Mouse (Mus musculus) hindbrain, embryonic 15.5 days (tissue): Measurements from ENCODE around the gene Msl3l2. TPM values are rescaled to one million over a fixed set of nuclear protein-coding genes. Genes with fewer than 3 reads are reported as not detected.

Experiments used
- ATAC-seq: fragments of 200-750 bp; cut with Nextera tagmentation; 2 replicates; pipeline ENCODE4 v1.8.0; 2017; ENCODE audit warnings: low read depth, moderate number of reproducible peaks, moderate TSS enrichment; ENCODE audit not compliant: low FRiP score
- H3K27ac ChIP-seq: fragments of 300-500 bp; sonication (generic); replicated peaks from 2 replicates; pipeline ENCODE4 v1.5.1; 2015; ENCODE audit warnings: mild to moderate bottlenecking, inconsistent platforms
- H3K27me3 ChIP-seq: fragments of 300-500 bp; sonication (generic); 2 replicates; pipeline ENCODE4 v1.6.1; 2015; ENCODE audit warnings: control low read depth, inconsistent platforms
- H3K36me3 ChIP-seq: fragments of 300-500 bp; sonication (generic); 2 replicates; pipeline ENCODE4 v1.6.1; 2015; ENCODE audit warnings: control low read depth, inconsistent platforms
- H3K4me1 ChIP-seq: fragments of 300-500 bp; sonication (generic); replicated peaks from 2 replicates; pipeline ENCODE4 v1.6.1; 2015; ENCODE audit warnings: control low read depth, inconsistent platforms
- H3K4me2 ChIP-seq: fragments of 300-500 bp; sonication (generic); 2 replicates; pipeline ENCODE4 v1.6.1; 2015; ENCODE audit warnings: moderate library complexity, mild to moderate bottlenecking, inconsistent platforms
- H3K4me3 ChIP-seq: fragments of 300-500 bp; sonication (generic); 2 replicates; pipeline ENCODE4 v1.5.1; 2015; ENCODE audit warnings: mild to moderate bottlenecking, inconsistent platforms
- H3K9ac ChIP-seq: fragments of 300-500 bp; sonication (generic); 2 replicates; pipeline ENCODE4 v1.6.1; 2015; ENCODE audit warnings: inconsistent platforms
- H3K9me3 ChIP-seq: fragments of 300-500 bp; sonication (generic); 2 replicates; pipeline ENCODE4 v1.6.1; 2016; ENCODE audit warnings: control low read depth, inconsistent platforms
- WGBS: fragments of 180-500 bp; shearing (Covaris S2); methylation state at CpG from one replicate; pipeline ENCODE4 v1.1.7; 2015; 5-methylcytosine and 5-hydroxymethylcytosine counted together
- polyA plus RNA-seq: library from polyadenylated mRNA; unstranded; fragments of >200 nt; fragmentation: Nextera tagmentation; extraction: Ambion mirVana; gene quantifications from 2 replicates; pipeline ENCODE4 v1.2.1, GENCODE M21; 2015

Gene Msl3l2
- polyA plus RNA-seq, 1 experiment from 2014 or later: 14.2 TPM

DNA sequence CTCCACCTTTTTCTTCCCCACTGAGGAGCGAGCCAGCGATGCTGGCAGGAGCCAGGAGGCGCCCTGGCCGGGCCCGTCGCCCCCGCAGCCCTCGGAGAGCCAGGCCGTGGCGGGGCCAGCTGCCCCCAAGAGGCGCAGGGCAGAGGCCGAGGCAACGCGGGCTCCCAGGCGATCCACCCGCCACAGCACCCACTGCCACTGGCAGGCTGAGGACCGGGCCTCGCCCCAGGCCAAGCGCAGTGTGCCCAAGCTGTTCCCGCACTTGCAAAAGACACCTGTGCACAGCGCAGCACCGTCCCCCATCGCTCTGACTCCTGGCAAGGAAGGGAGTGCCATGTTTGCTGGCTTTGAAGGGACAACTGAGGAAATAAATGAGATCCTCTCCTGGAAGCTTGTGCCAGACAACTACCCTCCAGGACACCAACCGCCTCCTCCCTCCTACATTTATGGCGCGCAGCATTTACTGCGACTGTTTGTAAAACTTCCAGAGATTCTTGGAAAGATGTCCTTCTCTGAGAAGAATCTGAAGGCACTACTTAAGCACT, 9.0 kb downstream of the Msl3l2 start:
- peaks cover 11% of the 10 kb centered on the region for H3K4me1 ChIP-seq
- peak overlapping the region; percentile 69 for H3K9ac ChIP-seq
- peak overlapping the region; percentile 87 for H3K4me2 ChIP-seq
- WGBS: 10% methylated on average over 27 of the region's 27 CpGs
- H3K9me3 ChIP-seq: no peaks in the 10 kb centered on the region
- ATAC-seq: peak; percentile 84
- H3K27ac ChIP-seq: peak overlapping the region; percentile 89
- H3K4me3 ChIP-seq: peak overlapping the region; percentile 61
- no peaks in the 10 kb centered on the region for H3K36me3 ChIP-seq
- H3K27me3 ChIP-seq: 0 out of 2 replicates have a peak, but pooled peaks cover 1% of the 10 kb centered on the region

- Histone ChIP-seq H3K27ac (no peak overlapping the region), H3K4me2 (no peak overlapping the region), H3K4me3 (no peak overlapping the region), H3K9me3 (no peaks in the 10 kb centered on the region), H3K27me3 (no peaks in the 10 kb centered on the region), H3K9ac (no peak overlapping the region), H3K4me1 (no peaks in the 10 kb centered on the region), H3K36me3 (no peaks in the 10 kb centered on the region)
- ATAC-seq: no peak
- WGBS: 93% methylated on average over 1 of the region's 1 CpGs
Measured at GRCm38 (mm10) chr10:56126972-56127371, 20.3 kb downstream of the Msl3l2 start.

DNA sequence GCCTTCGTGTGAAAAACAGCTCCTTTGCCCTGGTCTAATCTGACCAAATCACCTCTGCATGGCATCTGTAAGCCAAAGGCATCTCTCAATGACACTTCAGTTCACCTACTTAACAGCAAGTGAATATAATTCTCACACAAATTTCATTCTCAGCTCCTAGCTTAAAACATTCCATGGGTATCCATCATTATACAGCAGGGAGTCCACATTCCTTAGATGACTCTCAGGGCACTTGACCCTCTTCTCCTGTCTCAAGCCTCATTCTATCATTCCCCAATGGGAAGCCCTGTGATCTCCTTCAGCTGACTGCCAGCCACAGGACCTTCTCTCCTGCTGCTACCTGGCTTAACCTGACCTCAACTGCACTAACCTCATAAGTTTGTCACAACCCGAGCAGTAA, 22.9 kb downstream of the Msl3l2 start:
- Histone ChIP-seq H3K27ac (no peak overlapping the region), H3K36me3 (no peaks in the 10 kb centered on the region), H3K4me2 (no peak overlapping the region), H3K9me3 (no peaks in the 10 kb centered on the region), H3K9ac (no peak overlapping the region), H3K4me1 (no peaks in the 10 kb centered on the region), H3K4me3 (no peak overlapping the region), H3K27me3 (no peaks in the 10 kb centered on the region)
- WGBS: 88% methylated on average over 2 of the region's 2 CpGs
- no peak for ATAC-seq

- Histone ChIP-seq H3K9ac (no peak overlapping the region), H3K4me1 (no peaks in the 10 kb centered on the region), H3K27ac (no peak overlapping the region), H3K4me2 (no peak overlapping the region), H3K4me3 (no peak overlapping the region), H3K27me3 (no peaks in the 10 kb centered on the region), H3K9me3 (no peaks in the 10 kb centered on the region), H3K36me3 (no peaks in the 10 kb centered on the region)
- 94% methylated on average over 5 of the region's 5 CpGs for whole genome bisulfite sequencing
- ATAC-seq: no peak
Measured at GRCm38 (mm10) chr10:56137191-56137590, 30.5 kb downstream of the Msl3l2 start.

DNA sequence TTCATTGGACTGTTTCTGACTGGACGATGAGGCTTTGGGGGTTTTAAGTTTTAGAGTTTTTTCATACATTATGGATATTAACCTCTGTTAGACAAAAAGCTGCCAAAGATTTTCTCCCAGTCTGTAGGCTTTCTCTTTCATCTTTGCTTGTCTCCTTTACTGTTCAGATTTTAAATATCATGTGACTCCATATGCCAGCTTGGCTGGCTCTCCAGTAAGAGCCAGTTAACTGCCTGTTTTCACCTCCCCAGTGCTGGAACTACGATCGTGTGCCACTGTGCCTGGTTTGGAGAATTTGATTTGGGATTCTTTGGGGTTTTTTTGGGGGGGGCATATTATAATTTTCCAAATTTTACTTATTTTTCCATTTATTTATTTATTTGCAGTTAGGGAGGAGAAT, 42.2 kb downstream of the Msl3l2 start:
- Histone ChIP-seq H3K36me3 (no peaks in the 10 kb centered on the region), H3K9me3 (no peaks in the 10 kb centered on the region), H3K27me3 (no peaks in the 10 kb centered on the region), H3K4me1 (no peaks in the 10 kb centered on the region), H3K4me3 (no peak overlapping the region), H3K9ac (no peak overlapping the region), H3K4me2 (no peak overlapping the region), H3K27ac (no peak overlapping the region)
- WGBS: 94% methylated on average over 3 of the region's 3 CpGs
- ATAC-seq: no peak

GRCm38 (mm10) chr10:56156956-56157355, 50.2 kb downstream of the Msl3l2 start:
- no peak overlapping the region for H3K9ac ChIP-seq
- no peak overlapping the region for H3K4me2 ChIP-seq
- peaks cover 6% of the 10 kb centered on the region; the same call in 1 of the 2 replicates for H3K36me3 ChIP-seq
- no peak for ATAC-seq
- no peak overlapping the region for H3K27ac ChIP-seq
- WGBS: over 99% methylated on average over 3 of the region's 3 CpGs
- H3K4me1 ChIP-seq: no peaks in the 10 kb centered on the region
- H3K27me3 ChIP-seq: no peaks in the 10 kb centered on the region
- no peak overlapping the region for H3K4me3 ChIP-seq
- H3K9me3 ChIP-seq: no peaks in the 10 kb centered on the region

DNA sequence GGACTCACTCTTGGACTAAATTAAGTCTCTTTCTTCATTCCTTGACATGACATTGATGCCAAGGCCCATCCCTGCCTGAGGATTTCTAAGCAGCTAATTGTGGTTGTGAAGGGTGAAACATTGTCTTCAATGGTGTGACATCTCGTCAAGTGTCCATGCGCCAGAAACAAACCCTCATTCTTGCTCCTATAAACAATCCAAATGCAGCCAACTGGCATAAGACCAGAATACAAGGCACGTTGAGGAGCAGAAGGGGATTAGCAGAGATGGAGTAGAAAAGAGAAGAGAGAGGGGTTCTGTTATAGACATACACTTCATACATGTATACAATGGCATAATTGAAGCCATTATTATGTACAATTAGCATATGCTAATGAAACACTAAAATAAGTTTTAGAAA, 51.5 kb downstream of the Msl3l2 start:
- Histone ChIP-seq H3K4me2 (no peak overlapping the region), H3K4me3 (no peak overlapping the region), H3K27me3 (no peaks in the 10 kb centered on the region), H3K9me3 (no peaks in the 10 kb centered on the region), H3K4me1 (no peaks in the 10 kb centered on the region), H3K27ac (no peak overlapping the region), H3K36me3 (peaks cover 6% of the 10 kb centered on the region; the same call in 1 of the 2 replicates), H3K9ac (no peak overlapping the region)
- WGBS: 19% methylated on average over 3 of the region's 3 CpGs
- ATAC-seq: peak; percentile 42; the same call in 1 of the 2 replicates

DNA sequence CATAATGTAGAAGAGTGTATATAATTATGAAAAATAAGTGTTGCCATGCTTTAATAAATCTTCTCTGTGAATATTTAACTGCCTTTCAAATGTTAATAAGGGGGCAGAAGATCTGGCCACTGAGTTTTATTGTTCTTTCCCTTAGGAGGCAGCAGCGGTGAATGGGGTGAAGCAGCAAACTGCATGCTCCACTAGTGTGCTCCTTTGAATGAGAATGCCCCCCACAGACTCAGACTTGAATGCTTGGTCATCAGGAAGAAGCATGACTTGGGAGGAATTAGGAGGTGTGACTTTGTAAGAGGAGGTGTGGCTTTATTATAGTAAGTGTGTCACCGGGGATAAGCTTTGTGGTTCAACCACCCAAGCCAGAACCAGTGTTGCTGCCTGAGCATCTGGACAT, 52.0 kb downstream of the Msl3l2 start:
- no peak overlapping the region for H3K27ac ChIP-seq
- no peaks in the 10 kb centered on the region for H3K27me3 ChIP-seq
- H3K4me2 ChIP-seq: no peak overlapping the region
- no peak overlapping the region for H3K4me3 ChIP-seq
- no peak overlapping the region for H3K9ac ChIP-seq
- H3K4me1 ChIP-seq: no peaks in the 10 kb centered on the region
- peaks cover 6% of the 10 kb centered on the region; the same call in 1 of the 2 replicates for H3K36me3 ChIP-seq
- ATAC-seq: 0 out of 2 replicates have a peak, but pooled peaks have one; percentile 19
- WGBS: 16% methylated on average over 2 of the region's 2 CpGs
- no peaks in the 10 kb centered on the region for H3K9me3 ChIP-seq

GRCm38 (mm10) chr10:56164411-56164810, 57.7 kb downstream of the Msl3l2 start:
- Histone ChIP-seq H3K27me3 (no peaks in the 10 kb centered on the region), H3K9ac (no peak overlapping the region), H3K36me3 (peaks cover 6% of the 10 kb centered on the region; the same call in 1 of the 2 replicates), H3K27ac (no peak overlapping the region), H3K9me3 (no peaks in the 10 kb centered on the region), H3K4me3 (no peak overlapping the region), H3K4me1 (no peaks in the 10 kb centered on the region), H3K4me2 (no peak overlapping the region)
- ATAC-seq: no peak
- 65% methylated on average over 3 of the region's 3 CpGs for WGBS

DNA sequence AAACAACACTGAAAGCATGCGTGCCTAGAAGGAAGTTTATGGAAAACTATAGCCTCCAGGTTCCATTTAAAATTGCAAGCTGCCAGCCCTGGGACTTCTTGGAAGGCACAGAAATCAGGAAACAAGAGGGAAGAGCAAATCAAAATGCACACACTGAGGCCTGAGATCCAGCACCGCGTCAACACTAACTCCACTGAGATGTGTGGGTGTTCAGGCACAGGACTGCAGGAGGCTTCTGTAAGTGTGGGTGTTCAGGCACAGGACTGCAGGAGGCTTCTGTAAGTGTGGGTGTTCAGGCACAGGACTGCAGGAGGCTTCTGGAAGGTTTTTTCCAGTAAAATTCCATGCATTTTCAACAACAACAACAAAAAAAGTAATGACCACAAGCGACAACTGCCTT, 59.0 kb downstream of the Msl3l2 start:
- Histone ChIP-seq H3K4me3 (no peak overlapping the region), H3K4me1 (no peaks in the 10 kb centered on the region), H3K27me3 (no peaks in the 10 kb centered on the region), H3K27ac (no peak overlapping the region), H3K9me3 (no peaks in the 10 kb centered on the region), H3K9ac (no peak overlapping the region), H3K4me2 (no peak overlapping the region), H3K36me3 (0 out of 2 replicates have a peak, but pooled peaks cover 5% of the 10 kb centered on the region)
- 86% methylated on average over 4 of the region's 4 CpGs for WGBS
- ATAC-seq: no peak

Other genes with a start within 250 kb of the Msl3l2 start
- 2.7 TPM in 2 replicates for gene Tbc1d32, start 121.8 kb downstream of the Msl3l2 start, polyA plus RNA-seq